Mouse (Mus musculus): ENCODE measurements around the gene March10.

March10 gene

DNA sequence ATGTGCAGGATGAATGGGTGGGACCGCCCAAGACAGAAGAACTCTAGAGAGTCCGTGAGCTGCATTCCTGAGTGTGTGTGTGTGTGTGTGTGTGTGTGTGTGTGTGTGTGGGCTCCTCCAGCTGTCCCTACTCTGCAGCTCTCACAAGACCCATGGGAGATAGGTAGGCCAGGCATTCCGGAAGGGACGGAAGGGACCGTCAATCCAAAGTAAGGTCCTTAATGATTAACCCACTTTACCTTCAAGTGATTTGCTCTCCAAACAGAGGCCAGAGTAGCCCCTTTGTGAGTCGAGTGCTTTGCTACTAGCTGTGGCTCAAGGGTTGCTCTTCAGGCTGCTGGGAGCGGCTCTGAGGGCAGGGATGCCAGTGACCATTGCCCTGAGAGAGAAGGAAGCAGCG is 104.4 kb downstream of the March10 start:
- peak; percentile 37 to 56 for DNase-seq

- no peak for DNase-seq
Observed at GRCm38 (mm10) chr11:105350643-105351042, 105.9 kb downstream of the March10 start.

DNA sequence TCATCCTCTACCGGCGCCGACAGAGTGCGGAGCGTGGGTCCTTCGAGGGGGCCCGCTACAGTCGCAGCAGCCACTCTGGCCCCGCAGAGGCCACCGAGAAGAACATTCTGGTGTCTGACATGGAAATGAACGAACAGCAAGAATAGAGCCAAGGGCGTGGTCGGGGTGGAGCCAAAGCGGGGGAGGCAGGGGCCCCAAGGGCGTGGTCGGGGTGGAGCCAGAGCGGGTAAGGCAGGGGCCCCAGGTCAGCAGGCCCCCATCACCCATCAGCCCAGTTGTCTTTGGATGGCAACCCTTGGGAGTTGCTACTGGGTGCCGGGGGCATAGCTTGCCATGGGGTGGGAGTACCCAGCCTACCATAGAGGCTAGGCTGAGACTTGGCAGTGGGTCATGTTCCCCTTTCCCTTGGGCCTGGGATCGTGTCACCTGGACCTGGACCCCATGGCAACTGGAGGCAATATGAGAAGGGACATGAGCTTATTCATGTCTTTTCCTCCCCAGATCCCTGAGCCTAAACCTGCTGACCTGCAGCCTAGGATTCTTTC is 106.7 kb downstream of the March10 start:
- DNase-seq: no peak

DNA sequence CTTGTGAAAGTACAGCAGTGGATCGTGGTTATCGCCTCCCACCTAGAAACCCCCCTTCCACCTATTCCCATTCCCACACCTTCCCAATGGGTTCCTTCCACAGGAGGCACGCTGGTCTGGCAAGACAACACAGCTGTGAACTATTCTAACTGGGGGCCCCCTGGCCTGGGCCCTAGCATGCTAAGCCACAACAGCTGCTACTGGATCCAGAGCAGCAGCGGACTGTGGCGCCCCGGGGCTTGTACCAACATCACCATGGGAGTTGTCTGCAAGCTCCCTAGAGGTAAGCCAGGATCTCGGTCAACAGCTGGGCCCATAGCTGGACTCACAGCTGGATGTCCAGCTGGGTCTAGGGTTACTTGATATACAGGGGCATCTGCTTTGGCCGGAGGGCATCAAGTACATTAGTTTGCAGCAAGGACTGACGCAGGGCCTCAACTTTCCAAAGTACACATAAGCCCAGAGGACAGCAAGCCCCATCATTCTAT is 108.0 kb downstream of the March10 start:
- no peak for DNase-seq

GRCm38 (mm10) chr11:105347162-105348161 is 109.1 kb downstream of the March10 start:
- DNase-seq: peak; percentile 79 to 96

GRCm38 (mm10) chr11:105345284-105345683 is 111.3 kb downstream of the March10 start:
- peak in 1 of 2 experiments; percentile 72 for DNase-seq

- no peak for DNase-seq
Observed at GRCm38 (mm10) chr11:105338596-105339390, 117.7 kb downstream of the March10 start.

GRCm38 (mm10) chr11:105333867-105334670 is 122.5 kb downstream of the March10 start:
- DNase-seq: no peak

- peak; percentile 57 to 79 for DNase-seq
Observed at GRCm38 (mm10) chr11:105332468-105332867, 124.1 kb downstream of the March10 start.

- peak; percentile 75 to 88 for DNase-seq
Observed at GRCm38 (mm10) chr11:105331732-105332131, 124.8 kb downstream of the March10 start.

DNA sequence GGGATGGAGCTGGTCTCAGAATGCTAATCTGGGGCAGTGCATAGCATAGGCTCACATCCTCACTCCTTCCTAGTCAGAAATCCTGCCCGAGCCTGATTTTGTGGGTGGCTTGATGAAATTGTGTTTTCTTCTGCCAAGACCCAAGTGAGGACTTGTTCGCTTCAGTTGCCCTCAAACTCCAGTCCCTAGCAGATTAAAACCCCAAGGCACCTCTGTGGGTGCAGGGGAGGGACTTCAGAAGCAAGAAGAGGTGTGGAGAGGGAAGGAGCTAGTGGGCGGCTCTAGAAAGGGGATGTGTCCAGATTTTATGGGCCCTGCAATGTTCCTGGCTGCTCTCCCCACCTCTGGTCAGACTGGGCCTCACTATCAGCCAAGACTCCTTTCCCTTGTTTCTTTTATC is 125.4 kb downstream of the March10 start:
- DNase-seq: no peak

- DNase-seq: no peak
Observed at GRCm38 (mm10) chr11:105329962-105330361, 126.6 kb downstream of the March10 start.

DNA sequence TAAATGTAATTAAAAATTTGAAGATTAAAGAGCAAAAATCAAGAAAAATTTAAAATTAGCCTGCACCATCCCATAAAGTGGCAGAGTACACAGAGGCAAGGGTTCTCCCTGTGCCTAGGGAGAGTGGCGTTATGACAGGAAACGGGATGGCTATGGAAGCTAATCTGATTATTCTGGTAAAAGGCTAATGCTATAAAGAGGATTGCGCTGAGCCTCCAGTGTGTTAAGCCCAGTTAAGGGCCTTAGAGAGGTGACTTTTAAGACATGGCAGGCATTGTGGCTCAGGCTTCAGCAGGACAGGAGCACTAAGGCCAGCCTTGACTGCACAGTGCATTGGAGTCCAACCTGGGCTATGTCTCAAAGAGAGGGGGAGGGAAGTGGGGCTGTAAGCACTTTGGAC is 129.4 kb downstream of the March10 start:
- no peak for DNase-seq

DNA sequence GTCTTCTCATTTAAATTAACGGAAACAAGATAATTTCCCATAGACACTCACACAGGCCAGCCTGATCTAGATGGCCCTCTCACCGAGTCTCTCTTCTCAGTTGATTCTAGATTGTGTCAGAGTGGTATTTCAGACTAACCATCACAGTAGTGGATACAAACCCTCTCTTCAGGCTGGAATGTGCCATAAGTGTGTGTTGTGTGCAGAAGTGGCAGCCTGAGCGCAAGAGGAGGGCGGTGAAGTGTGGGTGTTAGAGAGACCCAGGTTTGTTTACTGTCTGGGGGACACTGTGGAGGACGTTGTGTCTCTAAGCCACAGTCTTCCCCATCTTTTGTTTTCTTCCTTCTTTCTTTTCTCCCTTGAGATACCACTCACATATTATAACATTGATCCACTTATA is 133.0 kb downstream of the March10 start:
- DNase-seq: no peak

GRCm38 (mm10) chr11:105321090-105321489 is 135.4 kb downstream of the March10 start:
- no peak for DNase-seq

DNA sequence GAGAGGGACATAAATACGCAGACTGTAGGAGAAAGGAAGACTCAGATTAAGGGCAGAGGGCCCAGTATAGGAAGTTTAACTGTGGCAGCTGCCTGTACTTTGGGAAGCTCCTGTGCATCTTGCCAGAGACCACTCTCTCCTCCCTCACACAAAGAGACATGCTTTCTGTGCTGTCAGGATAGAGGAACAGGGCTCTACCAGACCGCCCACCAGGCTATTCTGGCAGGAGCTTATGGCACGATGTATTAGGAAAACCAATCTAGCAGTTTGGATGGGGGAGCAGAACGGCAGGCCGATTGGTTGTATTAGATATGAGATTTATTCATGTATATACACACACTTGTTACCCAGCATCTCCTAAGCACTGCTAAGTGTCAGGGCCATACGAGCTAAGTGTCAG is 138.8 kb downstream of the March10 start:
- no peak for DNase-seq

GRCm38 (mm10) chr11:105316121-105316520 is 140.4 kb downstream of the March10 start:
- DNase-seq: no peak

GRCm38 (mm10) chr11:105315296-105315695 is 141.2 kb downstream of the March10 start:
- DNase-seq: no peak

GRCm38 (mm10) chr11:105313633-105314014 is 142.9 kb downstream of the March10 start:
- no peak for DNase-seq

DNA sequence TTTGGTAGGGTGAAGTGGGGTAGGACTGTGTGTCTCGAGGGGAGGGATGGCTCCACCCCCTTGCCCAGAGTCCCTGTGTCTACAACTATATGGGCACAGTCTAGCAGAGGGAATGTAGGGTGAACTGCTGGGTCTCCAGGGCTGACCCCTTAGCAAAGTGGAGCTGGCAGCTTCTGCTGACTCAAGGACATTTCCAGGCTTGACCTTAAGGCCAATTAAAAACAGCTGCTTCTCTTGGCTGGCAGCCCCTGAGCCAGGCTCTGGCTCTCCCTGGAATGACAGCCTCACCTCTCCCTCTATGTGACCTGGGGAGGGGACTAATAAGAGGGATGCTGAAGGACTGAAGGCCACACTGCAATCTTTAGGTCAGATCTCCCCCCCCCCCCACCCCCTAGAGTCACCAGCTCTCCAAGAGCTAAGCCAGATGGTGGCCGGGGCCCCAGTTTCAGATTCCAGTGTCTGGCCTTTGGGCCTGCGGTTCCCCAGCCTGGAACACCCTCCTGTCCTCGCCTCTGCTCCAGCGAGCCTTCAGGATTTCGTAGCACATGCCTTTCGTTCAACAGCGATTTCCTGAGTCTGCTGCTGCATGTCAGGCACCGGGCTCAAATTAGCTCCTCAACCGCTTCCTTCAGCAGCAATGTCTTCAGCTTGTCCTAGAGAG is 143.4 kb downstream of the March10 start:
- peak; percentile 54 to 65 for DNase-seq

DNA sequence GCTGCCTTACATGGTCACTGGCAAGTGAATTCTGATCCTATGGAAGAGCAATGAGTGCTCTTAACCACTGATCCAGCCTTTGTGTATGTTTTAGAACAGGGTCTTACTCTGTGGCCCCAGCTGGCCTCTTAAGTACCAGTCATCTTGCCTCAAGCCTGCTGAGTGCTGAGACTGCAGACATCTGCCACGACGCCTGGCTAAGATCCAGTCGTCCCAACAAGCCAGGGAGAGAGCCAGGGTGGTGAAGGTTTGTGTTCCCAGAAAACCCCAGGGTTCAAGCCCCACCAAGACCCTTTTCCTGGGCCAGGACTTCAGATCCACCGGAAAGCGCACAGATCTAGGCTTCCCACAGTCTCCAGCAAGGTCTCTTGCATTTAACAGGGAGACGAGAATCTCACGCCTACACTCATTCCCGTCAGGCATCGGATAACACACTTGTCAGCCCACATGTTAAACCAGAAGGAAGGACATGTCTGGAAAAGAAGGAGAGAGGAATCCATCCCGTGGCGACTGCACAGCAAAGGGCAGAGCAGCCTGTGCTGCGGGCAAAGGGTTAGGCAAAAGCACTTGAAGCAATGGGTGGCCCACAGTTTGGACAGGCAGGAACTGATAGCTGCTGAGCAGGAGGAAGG is 144.1 kb downstream of the March10 start:
- no peak for DNase-seq
